Mouse (Mus musculus) thymus, adult 2 months (tissue): Measurements from ENCODE around the gene Appl2.

Source experiments
- CTCF ChIP-seq: fragments of 200-500 bp; IDR thresholded peaks from 2 replicates; pipeline ENCODE4 v1.5.1; 2012; ENCODE audit warnings: mild to moderate bottlenecking, control low read depth, low read length, moderate library complexity, borderline replicate concordance; ENCODE audit not compliant: control insufficient read depth, poor library complexity, insufficient read depth; ENCODE audit errors: extremely low read depth
- POLR2A ChIP-seq: fragments of 200-500 bp; IDR thresholded peaks from 2 replicates; pipeline ENCODE4 v1.6.1; 2012; ENCODE audit warnings: mild to moderate bottlenecking, low read length, control low read depth, moderate library complexity; ENCODE audit not compliant: control insufficient read depth, poor library complexity, insufficient read depth; ENCODE audit errors: extremely low read depth

- TF ChIP-seq CTCF = no peak
- no peak for TF ChIP-seq POLR2A
Observed at GRCm38 (mm10) chr10:83627113-83627687, 21.3 kb downstream of the Appl2 start.
